Mouse (Mus musculus): ENCODE data around the gene Acsl1.
"Not testable (repeated sequence)": the region's sequence is repeated elsewhere in the genome, so short reads cannot be mapped to it uniquely, and the experiment has no call there.

Gene Acsl1

DNA sequence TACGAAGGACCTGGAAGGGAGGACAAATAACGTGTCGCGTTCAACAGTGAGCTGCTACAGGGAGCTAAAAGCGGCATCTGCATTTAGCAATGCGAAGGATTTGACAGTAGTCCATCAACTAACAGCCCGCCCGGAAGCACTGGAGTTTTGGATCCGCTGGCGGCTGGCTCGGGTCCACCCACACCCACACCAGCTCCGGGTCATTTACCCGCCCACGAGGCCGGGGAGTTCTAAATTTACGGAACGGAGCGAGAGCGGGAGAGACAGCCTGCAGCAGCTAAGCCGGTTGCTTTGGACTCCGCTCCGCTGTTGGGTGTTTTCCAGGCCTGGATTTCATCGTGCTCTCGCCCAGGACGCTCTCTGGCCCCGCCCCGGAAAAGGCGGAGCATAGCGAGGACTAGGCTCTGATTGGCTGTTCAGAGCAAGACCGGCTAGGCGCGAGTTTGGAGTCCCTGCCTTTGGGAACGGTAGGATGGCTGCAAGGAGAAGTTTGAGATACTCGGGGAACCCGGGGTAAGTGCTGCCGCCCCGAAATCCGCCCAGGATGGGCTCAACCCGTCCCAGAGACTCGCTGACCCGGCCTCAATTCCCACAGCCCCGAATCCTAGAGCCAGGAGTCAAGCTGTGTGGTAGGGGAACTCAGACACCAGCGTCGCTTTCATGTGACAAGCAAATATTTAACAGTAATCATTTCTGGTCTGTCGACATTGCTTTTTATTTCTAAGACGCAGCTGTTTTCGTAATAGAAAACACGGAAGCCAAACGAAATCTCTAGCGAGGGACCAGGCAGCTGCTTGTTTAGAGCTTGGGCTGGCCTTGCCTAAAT lies 81.0 kb downstream of the Acsl1 start, which contains the start of gene Cenpu:
Gene Cenpu (plus strand): TSS at position 414 of the 826 bp plus-strand sequence.
- DNase-seq (ENCODE audit: inconsistent age in 2 of 2, low spot score in 1 of 2) = peak; percentile 100

- peak; percentile 40 to 50 for DNase-seq (ENCODE audit: inconsistent age in 2 of 2, low spot score in 1 of 2)
Measured at GRCm38 (mm10) chr8:46552441-46552765, 81.6 kb downstream of the Acsl1 start.

DNA sequence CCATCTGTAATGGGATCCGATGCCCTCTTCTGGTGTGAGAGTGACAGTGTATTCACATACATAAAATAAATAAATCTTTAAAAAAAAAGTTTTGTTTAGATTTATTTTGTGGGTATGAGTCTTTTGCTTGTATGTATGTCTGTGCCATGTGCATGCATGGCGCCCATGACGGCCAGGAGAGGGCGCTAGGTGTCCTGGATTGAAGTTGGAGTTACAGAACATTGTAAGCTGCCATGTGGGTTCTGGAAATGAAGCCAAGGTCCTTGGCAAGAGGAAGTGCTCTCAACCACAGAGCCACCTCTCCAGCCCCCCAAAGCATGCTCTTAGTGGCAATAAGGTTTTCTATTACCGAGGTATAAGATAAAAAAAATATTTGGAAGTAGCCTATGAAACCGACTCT lies 88.6 kb downstream of the Acsl1 start:
- DNase-seq (ENCODE audit: inconsistent age in 2 of 2, low spot score in 1 of 2) = peak; percentile 43 to 64

DNA sequence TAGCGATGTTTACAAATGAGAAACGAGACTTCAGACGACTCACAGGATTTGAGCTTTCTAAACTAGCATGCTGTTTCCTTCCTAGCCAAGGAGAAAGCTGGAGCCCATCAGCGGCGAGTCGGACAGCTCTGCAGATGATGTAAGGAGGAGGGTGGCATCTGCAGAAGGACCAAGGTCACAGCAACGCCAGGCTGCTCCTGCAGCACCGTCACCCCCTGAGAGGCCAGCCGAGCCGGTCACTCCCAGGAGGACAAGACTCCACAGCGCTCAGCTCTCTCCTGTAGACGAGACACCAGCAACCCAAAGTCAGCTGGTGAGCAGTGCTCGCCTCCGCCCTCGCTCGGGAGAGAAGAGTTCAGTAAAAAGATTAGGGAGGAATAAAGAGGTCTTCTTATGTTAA lies 91.5 kb downstream of the Acsl1 start:
- DNase-seq (ENCODE audit: inconsistent age in 2 of 2, low spot score in 1 of 2) = peak; percentile 39 to 70

DNA sequence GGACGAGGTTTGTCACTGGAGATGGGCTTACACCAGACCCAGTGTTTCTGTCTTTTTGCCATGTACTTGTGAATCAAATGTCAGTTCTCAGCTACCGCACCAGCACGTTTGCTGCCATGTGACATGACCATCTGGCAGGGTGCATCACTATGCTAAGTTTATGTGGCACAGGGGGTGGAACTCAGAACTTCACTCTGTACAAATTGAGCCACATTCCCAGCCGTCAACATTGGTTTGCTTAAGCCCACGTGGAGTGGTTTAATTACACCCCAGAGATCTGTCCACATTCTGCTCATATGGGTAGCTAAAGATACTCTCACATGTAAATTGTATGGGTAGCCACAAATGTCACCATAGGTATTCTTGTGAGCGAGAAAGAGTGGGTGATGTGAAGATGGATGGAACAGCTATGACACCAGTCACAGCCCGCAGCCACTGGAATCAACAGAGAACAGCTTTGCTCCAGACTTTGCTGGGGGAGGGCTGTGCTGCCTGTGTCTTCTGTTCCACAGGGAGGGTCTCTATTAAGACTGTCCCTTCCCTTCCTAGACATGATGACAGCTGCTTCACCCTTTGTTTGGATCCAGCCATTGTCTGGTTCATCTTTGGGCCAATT lies 96.2 kb downstream of the Acsl1 start:
- no peak for DNase-seq (ENCODE audit: inconsistent age in 2 of 2, low spot score in 1 of 2)

GRCm38 (mm10) chr8:46567946-46568345 lies 97.1 kb downstream of the Acsl1 start:
- no peak for DNase-seq (ENCODE audit: inconsistent age in 2 of 2, low spot score in 1 of 2)

GRCm38 (mm10) chr8:46568942-46569341 lies 98.1 kb downstream of the Acsl1 start:
- no peak for DNase-seq (ENCODE audit: inconsistent age in 2 of 2, low spot score in 1 of 2)

DNA sequence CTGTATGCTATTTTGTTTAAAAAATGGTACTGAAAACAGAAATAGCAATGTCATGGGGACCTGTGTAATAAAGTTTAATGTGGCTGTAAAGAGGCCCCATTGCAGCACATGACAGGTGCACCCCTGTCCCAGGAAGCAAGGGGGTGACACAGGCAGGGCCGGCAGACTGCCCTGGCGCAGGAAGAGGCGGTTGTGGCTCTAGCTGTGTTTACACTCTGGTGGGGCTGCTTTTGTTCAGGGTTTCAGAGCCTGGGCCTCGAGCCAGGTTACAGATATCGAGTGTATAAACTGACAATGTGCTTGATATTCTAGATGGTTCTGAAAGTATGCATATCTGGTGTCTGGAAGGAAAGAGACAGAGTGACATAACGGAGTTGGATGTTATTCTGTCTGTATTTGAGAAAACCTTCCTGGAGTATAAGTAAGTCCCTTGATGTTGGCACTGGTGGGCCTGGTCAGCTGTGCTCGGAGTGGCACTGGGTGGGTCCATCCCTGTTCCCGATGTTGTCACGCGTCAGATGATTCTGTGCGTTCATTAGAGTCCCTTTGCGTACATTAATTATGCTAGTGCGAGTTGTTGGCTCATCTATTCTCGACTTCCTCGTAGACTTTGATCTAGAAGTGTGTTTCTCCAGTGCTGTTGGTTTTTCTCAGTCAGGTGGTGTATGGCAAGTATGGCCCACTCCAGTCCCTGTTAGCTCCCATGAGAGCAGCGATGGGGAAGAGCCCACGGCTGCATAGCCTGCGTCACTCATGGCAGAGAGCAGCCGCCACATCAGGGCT lies 99.0 kb downstream of the Acsl1 start:
- DNase-seq (ENCODE audit: inconsistent age in 2 of 2, low spot score in 1 of 2) = no peak

DNA sequence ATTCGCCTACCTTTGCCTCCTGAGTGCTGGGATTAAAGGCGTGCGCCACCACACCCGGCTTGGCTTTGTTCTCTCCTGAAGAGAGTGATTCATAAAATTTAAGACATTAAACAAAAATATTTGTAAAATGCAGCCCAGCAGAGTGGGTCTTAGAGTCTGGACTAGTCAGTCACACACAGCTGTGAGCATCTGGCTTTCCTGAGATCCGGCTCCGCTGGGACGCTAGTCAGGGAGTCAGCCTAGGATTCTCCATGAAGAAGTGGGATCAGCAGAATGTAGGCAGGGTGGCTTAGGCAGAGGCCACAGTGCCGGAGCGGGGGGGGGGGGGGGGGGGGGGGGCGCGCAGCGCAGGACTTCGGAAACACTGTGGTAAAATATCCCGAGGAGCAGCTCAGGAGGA lies 99.8 kb downstream of the Acsl1 start:
- no peak for DNase-seq (ENCODE audit: inconsistent age in 2 of 2, low spot score in 1 of 2)

- no peak for DNase-seq (ENCODE audit: inconsistent age in 2 of 2, low spot score in 1 of 2)
Measured at GRCm38 (mm10) chr8:46573446-46573845, 102.6 kb downstream of the Acsl1 start.

- DNase-seq (ENCODE audit: inconsistent age in 2 of 2, low spot score in 1 of 2) = no peak
Measured at GRCm38 (mm10) chr8:46573964-46574363, 103.1 kb downstream of the Acsl1 start.

DNA sequence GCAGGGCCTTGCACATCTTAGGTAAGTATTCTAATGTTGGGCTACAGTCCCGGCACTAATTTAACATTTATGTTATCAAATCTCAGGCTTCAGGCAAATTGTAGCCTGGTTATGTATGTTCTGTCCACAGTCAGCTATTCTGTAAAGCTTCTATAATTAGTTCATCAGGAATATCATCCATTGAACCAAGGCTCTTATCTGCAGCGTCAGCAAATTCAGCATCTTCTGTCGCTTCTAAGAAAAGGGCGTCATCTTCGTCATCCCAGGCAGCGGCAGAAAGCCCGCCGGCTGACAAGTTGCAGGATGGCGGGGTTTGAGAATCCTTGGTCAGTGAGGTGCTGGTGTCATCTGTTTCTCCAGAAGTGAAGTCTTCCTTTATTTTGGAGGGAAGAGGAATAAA lies 108.0 kb downstream of the Acsl1 start:
- DNase-seq (ENCODE audit: inconsistent age in 2 of 2, low spot score in 1 of 2) = no peak

DNA sequence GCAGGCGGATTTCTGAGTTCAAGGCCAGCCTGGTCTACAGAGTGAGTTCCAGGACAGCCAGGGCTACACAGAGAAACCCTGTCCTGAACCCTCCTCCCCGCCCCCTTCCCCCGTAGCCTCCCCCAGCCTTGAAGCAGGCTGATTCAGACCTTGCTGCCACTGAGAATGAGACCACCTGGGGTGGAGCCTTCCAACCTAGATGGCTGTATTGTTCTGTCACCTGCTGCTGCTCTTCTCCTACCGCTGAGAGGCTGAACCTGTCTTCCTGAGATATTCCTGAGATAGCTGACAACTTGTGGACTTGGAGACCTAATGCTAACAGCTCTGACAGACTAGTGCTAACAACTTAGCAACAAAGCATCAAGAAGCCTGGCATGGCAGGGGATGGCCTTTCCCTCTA lies 113.5 kb downstream of the Acsl1 start:
- not testable (repeated sequence) for DNase-seq (ENCODE audit: inconsistent age in 2 of 2, low spot score in 1 of 2)

DNA sequence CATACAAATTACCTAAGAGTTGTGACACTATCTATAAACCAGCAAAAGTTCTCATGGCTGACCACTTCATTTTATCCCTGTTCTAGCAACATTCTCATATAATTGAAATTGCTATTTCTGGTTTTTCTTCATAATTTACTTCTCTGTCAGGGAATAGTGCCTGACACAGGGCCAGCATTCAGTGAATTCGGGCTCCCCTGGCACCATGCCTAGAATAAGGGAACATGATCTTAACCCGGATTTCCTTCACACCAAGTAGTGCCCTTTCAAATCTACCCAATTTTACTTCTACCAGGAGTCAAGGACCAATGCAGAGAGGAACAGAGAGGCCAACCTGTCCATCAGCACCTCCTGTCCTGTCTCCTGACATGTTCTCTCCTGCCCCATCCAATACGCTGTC lies 114.7 kb downstream of the Acsl1 start:
- DNase-seq (ENCODE audit: inconsistent age in 2 of 2, low spot score in 1 of 2) = no peak
